Mouse (Mus musculus) left cerebral cortex, postnatal 36 days (tissue): Measurements from ENCODE around the gene Rab40c. TPM values are rescaled to one million over a fixed set of nuclear protein-coding genes. Genes with fewer than 3 reads are reported as not detected.

Experiments
- DNase-seq, 2 experiments: peaks; one replicate each; pipeline ENCODE4 v3.0.0; 2021 to 2022; ENCODE audit warnings: low spot score in 2 of 2, mixed read lengths in 1 of 2
- intact Hi-C: fragments of 180-260 bp; cut with DNase I; formaldehyde crosslinking; loops from one replicate; pipeline ENCODE4 v1.15.1; 2025
- total RNA-seq, 2 experiments: library from RNA; stranded (reverse); gene quantifications; 2 replicates each; pipeline ENCODE4 v1.2.3; 2021

Gene Rab40c
- 10 to 100 TPM; 46.1 to 58.0 TPM for total RNA-seq

DNA sequence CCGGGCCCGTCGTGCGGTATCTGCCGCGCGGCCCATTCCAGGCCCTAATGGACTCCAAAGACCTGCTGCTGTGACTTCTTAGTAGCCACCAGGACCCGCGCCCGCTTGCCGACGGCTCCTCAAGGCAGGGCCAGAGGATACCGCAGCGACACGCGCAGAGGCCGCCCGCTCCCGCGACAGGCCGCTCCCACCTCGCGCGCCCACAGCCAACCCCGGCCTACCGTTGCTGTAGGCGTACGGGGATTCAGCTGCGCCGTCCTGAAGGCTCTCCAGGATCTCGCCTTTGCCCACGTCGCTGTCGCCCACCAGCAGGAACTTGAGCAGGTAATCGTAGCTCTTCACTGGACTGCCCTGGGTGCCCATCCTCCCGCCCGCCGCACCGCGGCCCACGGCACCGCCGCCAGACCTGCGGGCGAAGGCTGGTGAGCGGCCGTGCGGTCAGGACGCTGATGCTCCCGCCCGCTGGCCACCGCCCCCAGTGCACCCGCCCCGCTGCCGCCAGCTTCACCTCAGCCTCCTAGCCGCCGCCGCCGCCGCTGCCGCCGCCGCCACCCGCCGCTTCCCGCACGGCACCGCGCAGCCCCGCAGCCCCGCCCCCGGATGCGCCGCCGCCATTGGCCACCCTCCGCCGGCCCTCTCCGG lies at the start of gene Rab40c:
Gene Rab40c, minus strand, starts transcription at position 584 of the 642 bp plus-strand sequence.
- DNase-seq: no peak
- intact Hi-C loops: loop anchor here (2.0 kb wide), 1 partner anchor 24 kb away; no protein-coding TSS in a partner anchor

DNA sequence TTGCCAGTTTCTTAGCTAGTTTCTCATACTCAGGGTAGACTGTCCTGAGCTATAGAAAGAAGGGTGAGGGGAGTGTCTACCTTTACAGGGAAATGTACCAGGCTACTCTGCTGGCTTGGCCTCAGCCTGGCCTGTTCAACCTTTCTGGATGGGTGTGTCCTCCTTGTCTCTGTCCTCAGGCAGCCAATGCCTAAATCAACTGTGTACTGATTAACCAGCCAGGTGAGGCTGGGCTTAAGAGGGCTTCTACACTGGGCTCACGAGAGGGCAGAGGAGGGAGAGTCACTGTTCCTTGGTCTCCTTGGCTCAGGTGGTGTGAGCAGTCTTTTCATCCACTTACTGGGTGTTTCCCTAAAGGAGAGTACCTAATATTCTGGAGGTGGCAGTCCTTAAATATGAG lies 48.6 kb upstream of the Rab40c start:
- DNase-seq: no peak
- intact Hi-C loops: no loop called here

DNA sequence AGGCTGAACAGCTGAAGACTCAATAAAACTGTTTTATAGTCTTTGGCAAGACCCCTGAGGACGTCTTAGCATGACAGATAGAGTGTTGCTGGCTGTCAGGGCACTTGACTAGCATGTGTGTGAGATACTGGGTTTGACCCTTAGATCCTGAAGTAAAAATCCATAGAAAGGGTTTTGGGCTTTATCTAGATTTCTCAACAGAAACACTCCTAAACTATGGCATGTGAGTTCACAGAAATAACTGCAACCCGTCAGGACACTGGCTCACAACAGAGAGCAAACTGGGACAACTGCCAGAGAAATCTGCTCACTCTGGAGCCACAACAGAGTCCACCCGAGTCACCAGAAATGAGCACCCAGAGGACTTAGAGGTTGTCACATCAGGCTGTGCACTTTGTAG lies 48.1 kb upstream of the Rab40c start:
- intact Hi-C loops: no loop called here
- DNase-seq: no peak

DNA sequence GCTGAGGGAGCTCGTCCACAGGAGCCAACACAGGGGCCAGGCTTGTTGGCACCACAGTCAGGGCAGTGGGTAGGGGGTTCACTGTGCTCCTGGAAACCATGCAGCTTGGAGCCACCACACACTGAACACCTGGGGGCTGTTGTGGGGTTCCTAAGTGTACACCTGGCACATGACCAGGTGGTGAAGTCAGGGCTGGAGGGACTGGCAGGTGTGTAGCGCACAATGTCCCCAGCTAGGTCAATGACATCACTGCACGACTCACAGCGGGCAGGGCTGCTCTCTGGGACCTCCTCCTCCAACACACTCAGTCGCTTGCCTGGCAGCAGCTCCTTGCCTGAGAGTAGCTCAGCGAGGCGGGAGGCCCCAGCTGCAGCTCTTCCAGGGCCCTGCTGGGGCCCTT lies 44.7 kb upstream of the Rab40c start:
- intact Hi-C loops: no loop called here
- DNase-seq: no peak

DNA sequence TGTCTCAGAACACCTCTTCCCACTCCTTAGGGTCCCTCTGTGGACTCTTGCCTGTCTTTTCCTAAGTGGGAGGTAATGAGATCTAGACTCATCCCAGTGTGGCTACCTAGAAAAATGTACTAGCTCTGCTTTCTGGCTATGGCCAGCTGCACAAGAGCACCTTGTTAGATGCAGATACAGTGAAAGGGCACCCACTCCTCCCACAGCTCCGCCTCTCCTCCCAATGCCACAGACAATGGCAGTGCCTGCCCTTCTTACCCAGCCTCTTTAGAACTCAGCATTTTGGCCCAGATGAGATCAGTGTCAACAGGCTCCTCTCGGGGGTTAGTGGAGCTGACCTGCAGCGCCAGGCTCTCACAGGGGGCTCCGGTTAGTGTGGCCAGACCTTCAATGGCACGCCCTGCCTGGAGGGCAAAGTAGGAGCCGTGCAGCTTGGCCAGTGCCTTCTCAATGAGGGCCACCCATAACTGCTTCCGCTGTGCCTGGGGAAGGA lies 42.9 kb upstream of the Rab40c start:
- DNase-seq: no peak
- intact Hi-C loops: no loop called here

DNA sequence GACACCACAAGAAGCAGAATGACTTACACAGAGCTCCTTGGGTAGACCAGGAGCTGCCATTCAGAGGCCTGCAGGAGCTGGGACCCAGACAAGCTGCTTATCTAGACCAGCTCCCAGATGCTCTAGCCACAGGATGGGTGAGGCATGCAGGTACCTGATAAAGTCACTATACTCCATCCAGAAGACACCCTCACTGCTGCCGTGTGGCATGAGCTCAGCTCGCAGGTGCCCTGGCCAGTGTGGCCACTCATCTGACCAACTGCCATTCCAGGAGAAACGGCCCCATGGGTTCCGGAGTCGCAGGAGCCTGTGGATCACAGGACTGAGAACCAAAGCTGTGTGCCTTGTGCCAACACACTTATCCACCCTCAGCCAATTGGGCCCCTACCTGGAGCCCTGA lies 42.0 kb upstream of the Rab40c start:
- intact Hi-C loops: no loop called here
- no peak for DNase-seq

DNA sequence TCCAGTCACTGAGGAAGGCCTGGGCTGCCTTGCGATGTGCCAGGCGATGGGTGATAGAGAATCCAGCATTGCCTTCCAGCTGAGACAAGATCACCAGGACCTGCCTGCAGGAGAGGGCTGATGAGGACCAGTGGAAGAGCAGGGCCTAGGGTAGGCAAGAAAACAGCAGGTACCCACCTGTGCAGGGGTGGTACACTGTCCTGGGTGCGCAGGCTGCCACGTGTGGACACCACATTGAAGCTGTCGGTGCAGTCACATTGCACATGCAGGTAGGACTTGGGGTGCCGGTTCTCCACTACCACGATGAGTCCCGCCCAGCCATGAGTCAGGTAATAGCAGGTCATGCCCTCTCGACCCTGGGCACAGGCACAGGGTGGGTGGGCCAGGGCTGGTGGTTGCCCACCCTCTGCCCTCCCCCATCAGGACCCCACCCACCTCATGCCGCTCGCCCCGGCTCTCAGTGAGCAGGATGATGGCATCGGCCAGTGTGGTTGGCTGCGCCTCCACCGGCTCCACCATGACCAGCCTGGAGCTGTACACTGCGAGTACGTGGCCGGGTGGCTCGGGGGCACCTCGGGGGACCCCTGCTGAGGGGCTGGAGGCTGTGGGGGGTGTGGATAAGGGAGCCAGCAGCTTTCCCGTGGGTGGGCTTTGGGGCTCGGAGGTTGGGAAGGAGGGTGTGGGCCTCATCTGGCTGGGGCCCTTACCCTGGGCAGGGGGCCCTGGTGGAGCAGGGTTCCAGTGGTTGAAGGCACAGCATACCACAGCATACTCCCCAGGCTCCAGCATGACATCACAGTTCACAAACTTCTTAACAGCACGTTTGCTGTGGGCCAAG lies 40.3 kb upstream of the Rab40c start:
- intact Hi-C loops: no loop called here
- no peak for DNase-seq

DNA sequence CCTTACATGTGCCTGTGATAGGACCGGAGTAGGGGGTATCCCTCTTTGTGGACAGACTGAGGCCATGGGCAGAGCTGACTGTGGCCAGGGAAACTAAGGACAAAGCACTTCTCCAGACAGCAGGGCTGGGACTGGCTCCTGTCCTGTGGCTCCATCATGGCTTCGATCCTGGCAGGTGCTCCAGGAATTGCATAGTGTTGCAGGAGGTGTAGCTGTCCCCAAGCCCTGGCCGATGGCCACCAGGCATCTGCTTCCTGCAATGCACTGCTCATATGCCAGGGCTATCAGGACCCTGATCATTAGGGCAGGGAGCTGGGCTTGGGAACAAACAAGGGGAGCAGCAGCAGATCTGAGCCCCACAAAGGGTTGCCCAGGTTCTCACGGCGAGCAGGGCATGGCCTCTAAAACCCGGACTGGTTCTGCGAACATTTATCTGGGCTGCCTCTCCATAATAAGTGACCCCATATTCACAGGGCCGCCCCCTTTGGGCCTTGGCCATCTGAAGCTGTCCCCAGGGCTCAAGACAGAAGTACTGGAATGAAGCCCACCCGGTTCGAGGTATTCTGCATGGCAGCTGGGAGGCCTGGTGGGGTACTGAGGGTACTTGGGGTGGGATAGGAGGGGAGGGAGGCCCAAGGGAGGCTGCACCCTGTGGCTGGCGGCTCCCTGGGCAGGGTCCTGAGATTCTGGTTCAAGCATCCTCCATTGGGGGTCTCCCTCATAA lies 39.4 kb upstream of the Rab40c start:
- intact Hi-C loops: no loop called here
- DNase-seq: no peak

DNA sequence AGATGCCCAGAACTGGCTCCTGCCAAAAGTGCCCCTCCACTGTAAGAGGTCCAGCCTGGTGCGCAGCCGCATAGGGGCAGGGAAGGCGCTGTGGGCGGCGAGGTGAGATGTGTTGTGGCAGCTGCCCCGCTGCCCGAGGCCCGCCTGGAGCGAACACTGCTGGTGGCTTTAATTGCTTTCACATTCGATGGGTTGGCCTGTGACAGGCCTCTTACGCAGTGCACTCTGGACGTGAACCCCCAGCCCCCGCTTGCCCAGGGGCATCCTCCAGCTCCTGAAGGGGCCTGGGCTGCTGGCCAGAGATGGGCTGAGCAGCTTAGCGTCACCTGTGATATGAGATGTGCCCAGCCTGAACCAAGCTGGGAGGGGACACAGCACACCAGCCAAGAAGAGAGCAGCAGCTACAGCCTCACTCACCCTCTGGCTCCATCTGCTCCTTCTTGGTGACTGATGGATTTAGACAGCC lies 38.1 kb upstream of the Rab40c start:
- intact Hi-C loops: no loop called here
- no peak for DNase-seq

DNA sequence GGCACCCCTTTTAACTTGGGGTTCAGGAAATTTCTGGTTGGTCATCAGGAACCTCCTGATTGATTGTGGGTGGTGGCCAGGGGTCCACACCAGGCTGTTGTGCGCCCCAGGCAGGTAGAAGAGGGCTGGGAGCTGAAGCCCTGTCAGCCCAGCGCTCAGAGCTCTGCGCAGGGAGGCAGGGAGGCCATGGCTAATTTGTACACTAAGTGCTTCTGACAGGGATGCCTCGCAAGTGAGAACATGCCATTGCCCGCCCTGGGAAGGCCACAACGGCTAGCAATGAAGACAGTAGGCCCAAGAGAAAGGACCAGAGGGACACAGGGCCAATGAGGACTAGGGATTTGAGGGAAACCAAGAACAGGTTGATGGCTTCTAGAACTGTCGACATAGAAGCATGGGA lies 37.1 kb upstream of the Rab40c start:
- intact Hi-C loops: no loop called here
- DNase-seq: no peak

DNA sequence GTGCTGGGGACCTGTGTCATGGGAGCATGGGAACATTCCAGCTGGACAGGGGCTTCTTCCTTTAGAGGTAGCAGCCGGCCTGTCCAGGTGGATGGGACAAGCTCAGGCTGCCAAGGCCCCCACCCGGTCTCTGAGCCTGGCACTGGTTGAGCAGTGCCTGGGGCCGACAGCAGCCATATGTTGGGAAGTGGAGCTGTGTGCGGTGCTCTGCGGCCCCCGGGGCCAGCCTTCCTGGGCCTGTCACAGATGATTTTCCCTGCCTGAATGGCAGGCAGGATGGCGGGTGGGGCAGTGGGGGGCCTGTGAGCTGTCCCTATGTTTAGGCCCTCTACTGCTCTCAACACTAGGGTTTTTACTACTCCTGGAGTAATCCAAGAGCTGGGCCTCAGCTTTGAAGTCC lies 36.7 kb upstream of the Rab40c start:
- no peak for DNase-seq

DNA sequence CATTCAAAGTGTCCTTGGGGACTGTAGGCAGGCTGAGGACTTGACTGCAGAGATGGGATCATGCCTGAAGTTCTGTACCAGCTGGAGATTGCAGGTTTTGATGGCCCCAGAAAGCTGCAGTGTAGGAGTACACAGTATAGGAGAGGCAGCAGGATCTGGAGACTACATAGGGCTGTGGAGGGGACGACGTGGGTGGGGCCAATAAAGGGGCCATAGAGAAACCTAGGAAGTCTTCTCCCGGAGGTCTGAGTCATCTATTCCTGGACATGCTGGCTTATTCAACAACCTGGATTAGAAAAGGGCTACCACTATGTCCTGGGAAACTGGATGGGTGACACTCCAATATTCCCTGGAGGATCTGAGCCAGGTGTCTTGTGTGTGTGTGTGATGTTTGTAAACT lies 36.2 kb upstream of the Rab40c start:
- no peak for DNase-seq
- intact Hi-C loops: no loop called here

More for the DNA sequence above, 36.7 kb upstream of the Rab40c start:
- intact Hi-C loops: no loop called here

DNA sequence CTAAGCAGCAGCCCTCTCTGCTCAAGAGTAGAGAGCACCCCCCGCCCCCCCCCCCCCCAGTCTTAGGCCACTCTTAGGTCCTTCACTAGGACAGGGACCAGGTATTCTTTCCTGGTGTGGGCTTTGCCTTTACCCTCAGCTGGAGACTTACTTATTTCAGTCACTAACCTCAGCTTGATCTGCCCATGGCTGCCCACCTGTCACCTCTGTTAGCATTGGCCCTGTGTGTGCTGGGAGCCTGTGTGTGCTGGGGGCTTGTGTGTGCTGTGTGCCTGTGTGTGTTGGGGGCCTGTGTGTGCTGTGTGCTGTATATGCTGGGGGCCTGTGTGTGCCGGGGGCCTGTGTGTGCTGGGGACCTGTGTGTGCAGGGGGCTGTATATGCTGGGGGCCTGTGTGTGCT lies 35.1 kb upstream of the Rab40c start:
- intact Hi-C loops: no loop called here
- no peak for DNase-seq

DNA sequence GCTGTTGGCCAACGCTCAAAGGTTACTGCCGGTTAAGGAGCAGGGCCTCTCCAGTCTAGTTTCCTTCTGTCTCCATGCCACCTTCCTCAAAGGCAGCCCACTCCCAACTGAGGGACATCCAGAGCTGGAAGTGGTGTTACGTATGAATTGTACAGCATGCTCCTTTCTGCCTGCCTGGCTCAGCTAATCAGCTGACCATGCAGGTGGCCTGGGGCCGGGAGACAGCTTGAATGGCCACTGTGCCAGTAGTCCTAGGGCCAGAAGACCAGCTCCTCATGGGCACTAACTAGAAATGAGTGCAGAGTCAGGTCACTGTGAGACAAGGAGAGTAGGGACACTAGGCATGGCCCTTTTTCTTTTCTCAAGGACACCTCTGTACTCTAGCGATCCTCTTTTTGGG lies 33.6 kb upstream of the Rab40c start:
- intact Hi-C loops: no loop called here
- no peak for DNase-seq

DNA sequence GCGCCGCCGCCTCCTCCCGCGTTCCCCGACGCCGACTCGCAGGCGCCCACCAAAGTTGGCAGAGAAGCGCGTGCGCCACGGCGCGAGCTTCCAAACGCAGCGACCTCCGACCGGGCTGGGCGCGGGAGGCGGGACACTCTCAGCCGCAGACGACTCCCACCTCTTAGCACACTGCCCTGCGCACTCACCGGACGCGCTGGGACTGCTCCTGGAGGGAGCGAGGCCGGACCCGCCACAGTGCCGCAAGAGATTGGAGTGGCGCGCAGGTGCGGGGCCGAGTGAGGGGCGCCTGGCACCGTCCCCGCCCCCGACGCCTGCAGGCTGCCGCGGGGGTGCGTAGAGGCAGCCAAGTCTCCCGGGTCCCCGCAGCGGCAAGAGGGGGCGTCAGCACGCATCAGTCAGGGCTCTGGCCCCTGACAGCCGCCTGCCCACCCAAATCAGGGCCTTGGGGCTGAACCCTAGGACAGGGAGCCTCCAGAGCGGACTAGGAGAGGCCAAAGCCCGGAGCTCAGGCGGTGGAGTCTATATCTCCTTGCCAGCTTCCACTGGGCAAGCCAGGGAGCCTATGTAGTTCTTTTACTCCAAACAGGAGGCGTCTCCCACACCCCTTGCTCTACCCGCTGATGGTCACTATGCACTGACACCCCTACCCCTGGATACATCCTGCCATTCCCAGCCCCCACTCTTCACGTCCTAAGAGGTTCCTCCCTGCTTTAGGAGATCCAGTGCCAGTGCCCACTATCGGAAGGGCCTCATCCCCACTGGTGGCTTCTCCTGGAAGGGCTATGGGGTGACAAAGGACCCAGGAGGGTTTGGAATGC lies 32.5 kb upstream of the Rab40c start, which contains the start of gene A930017K11Rik:
Gene A930017K11Rik, minus strand, starts transcription at position 763 of the 821 bp plus-strand sequence.
- intact Hi-C loops: no loop called here

DNA sequence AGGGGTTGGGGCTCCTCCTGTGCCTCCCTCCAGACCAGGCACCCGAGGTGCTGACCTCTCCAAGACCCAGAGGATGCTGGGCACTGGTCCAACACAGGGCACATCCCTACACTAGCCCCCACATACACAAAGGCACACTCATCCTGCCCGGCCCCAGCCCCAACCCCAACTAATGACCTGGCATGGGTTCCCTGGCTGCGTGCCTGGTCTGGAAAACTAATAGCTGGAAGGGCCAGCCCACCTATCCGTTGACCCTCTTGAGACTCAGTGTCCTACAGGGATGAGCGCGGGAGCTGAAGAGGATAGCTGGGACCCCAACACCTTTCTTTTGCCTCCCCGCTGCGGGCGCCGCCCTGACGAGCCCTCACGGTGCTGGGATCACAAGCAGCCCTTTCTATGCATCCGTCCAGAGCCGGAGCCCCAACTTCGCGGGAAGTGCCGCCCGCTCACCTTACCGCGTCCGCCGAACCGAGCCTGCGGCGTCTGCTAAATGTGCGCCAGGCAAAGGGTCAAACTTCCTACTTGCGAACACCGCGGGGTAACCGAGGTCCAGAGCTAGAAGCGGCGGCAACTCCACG lies 31.8 kb upstream of the Rab40c start:
- intact Hi-C loops: no loop called here
- no peak for DNase-seq

More for the DNA sequence above, 32.5 kb upstream of the Rab40c start, which contains the start of gene A930017K11Rik:
- DNase-seq: no peak

DNA sequence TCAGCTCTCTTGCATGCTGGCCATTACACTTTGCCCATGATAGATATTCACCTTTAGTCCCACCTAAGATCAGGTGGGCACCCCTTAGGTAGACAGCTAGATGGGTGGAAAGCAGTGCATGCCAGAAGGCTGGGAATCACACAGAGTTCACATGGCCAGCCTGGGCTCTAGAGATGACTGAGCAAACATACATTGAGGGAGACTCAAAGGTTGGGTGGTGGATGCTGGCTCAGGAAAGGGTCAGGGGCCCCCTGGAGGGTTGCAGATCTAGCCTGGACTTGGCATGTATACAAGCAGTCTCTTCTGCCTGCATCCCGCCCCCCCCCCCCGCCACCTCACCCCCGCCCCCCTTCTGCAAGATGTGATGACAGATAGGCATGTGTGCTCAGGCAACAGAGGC lies 31.2 kb upstream of the Rab40c start:
- intact Hi-C loops: no loop called here
- no peak for DNase-seq

DNA sequence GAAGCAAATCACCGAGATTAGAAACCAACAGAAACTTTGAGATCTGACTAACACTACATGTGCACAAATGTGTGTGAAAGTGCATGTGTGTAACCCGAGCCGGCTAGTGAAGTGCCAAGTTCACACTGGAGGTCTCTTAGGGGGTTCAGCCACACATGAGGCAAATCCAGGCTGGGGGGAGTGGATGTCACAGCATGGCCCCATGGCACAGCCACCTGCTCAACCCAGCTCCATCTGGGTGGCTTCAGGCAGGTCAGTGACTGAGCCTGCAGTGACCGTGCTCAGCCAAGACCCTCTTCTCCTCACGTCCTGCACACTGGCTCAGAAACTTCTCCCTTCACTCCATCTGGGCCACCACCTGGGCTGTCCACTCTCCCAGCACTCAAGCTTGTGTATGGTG lies 30.5 kb upstream of the Rab40c start:
- no peak for DNase-seq
- intact Hi-C loops: no loop called here

DNA sequence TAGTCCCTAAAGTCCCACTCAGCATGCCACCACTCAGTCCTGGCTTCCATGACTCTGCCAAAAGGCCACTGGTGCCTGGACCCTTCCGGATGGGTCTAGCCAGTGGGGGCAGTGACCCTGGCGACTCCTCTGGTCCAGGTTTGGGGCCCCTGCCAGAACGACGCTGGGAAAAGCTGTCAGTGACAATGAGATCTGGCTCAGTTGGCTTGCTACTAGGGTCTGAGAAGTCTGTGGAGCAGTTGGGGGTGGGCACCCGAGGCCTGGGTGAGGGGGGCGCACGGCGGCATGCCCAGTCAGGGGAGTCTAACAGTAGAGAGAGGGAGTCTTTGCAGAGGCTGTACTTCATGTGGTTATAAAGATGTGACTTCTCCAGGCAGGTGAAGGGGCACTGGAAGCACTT lies 28.5 kb upstream of the Rab40c start:
- no peak for DNase-seq
- intact Hi-C loops: no loop called here
